Mouse (Mus musculus): Measurements from ENCODE around the gene Ghr. TPM values are rescaled to one million over a fixed set of nuclear protein-coding genes. Genes with fewer than 3 reads are reported as not detected.

Ghr gene
- polyA plus RNA-seq, 1 experiment from 2014 or later, result 59.1 TPM

GRCm38 (mm10) chr15:3445285-3445909 lies 137.9 kb downstream of the Ghr start:
- no peak for ATAC-seq (ENCODE audit: low read depth)
- Histone ChIP-seq H3K9me3 (ENCODE audit: control insufficient read depth, low read length) (no peaks in the 10 kb centered on the region), H3K4me2 (ENCODE audit: low read depth, low read length) (no peak overlapping the region), H3K27me3 (replicated peaks; ENCODE audit: control insufficient read depth, insufficient read depth, low read length) (no peaks in the 10 kb centered on the region), H3K27ac (replicated peaks; ENCODE audit: low read depth, low read length) (no peak overlapping the region), H3K9ac (ENCODE audit: low read depth, low read length) (no peak overlapping the region), H3K4me1 (ENCODE audit: control insufficient read depth, insufficient read depth, low read length) (no peaks in the 10 kb centered on the region), H3K36me3 (ENCODE audit: control insufficient read depth, insufficient read depth, low read length) (no peaks in the 10 kb centered on the region), H3K4me3 (ENCODE audit: low read depth, low read length) (no peak overlapping the region)
- DNase-seq (ENCODE audit: low spot score), result no peak
- 79% methylated on average over 7 of the region's 7 CpGs for WGBS

- Histone ChIP-seq H3K4me1 (ENCODE audit: control insufficient read depth, insufficient read depth, low read length) (no peaks in the 10 kb centered on the region), H3K9me3 (ENCODE audit: control insufficient read depth, low read length) (no peaks in the 10 kb centered on the region), H3K36me3 (ENCODE audit: control insufficient read depth, insufficient read depth, low read length) (0 out of 2 replicates have a peak, but pooled peaks cover 4% of the 10 kb centered on the region), H3K4me2 (ENCODE audit: low read depth, low read length) (no peak overlapping the region), H3K4me3 (ENCODE audit: low read depth, low read length) (no peak overlapping the region), H3K9ac (ENCODE audit: low read depth, low read length) (no peak overlapping the region), H3K27ac (replicated peaks; ENCODE audit: low read depth, low read length) (no peak overlapping the region), H3K27me3 (replicated peaks; ENCODE audit: control insufficient read depth, insufficient read depth, low read length) (no peaks in the 10 kb centered on the region)
- DNase-seq (ENCODE audit: low spot score) (peak; percentile 33), ATAC-seq (ENCODE audit: low read depth) (no peak)
- 76% methylated on average over 8 of the region's 8 CpGs for WGBS
These were observed 138.8 kb downstream of the Ghr start for GRCm38 (mm10) chr15:3444448-3445020.

GRCm38 (mm10) chr15:3441506-3442286 lies 141.6 kb downstream of the Ghr start:
- Histone ChIP-seq H3K9ac (ENCODE audit: low read depth, low read length) (no peak overlapping the region), H3K27ac (replicated peaks; ENCODE audit: low read depth, low read length) (no peak overlapping the region), H3K27me3 (replicated peaks; ENCODE audit: control insufficient read depth, insufficient read depth, low read length) (no peaks in the 10 kb centered on the region), H3K36me3 (ENCODE audit: control insufficient read depth, insufficient read depth, low read length) (0 out of 2 replicates have a peak, but pooled peaks cover 4% of the 10 kb centered on the region), H3K4me1 (ENCODE audit: control insufficient read depth, insufficient read depth, low read length) (no peaks in the 10 kb centered on the region), H3K4me3 (ENCODE audit: low read depth, low read length) (no peak overlapping the region), H3K4me2 (ENCODE audit: low read depth, low read length) (no peak overlapping the region), H3K9me3 (ENCODE audit: control insufficient read depth, low read length) (no peaks in the 10 kb centered on the region)
- DNase-seq (ENCODE audit: low spot score) (no peak), ATAC-seq (ENCODE audit: low read depth) (no peak)
- WGBS, result 50% methylated on average over 4 of the region's 4 CpGs

GRCm38 (mm10) chr15:3437381-3437780 lies 145.9 kb downstream of the Ghr start:
- Histone ChIP-seq H3K9me3 (ENCODE audit: control insufficient read depth, low read length) (no peaks in the 10 kb centered on the region), H3K4me2 (ENCODE audit: low read depth, low read length) (no peak overlapping the region), H3K27ac (replicated peaks; ENCODE audit: low read depth, low read length) (no peak overlapping the region), H3K27me3 (replicated peaks; ENCODE audit: control insufficient read depth, insufficient read depth, low read length) (no peaks in the 10 kb centered on the region), H3K4me1 (ENCODE audit: control insufficient read depth, insufficient read depth, low read length) (no peaks in the 10 kb centered on the region), H3K36me3 (ENCODE audit: control insufficient read depth, insufficient read depth, low read length) (0 out of 2 replicates have a peak, but pooled peaks cover 4% of the 10 kb centered on the region), H3K4me3 (ENCODE audit: low read depth, low read length) (no peak overlapping the region), H3K9ac (ENCODE audit: low read depth, low read length) (no peak overlapping the region)
- DNase-seq (ENCODE audit: low spot score), result no peak
- WGBS, result 37% methylated on average over 3 of the region's 3 CpGs
- ATAC-seq (ENCODE audit: low read depth), result no peak

GRCm38 (mm10) chr15:3435637-3436036 lies 147.7 kb downstream of the Ghr start:
- DNase-seq (ENCODE audit: low spot score) (no peak), ATAC-seq (ENCODE audit: low read depth) (no peak)
- Histone ChIP-seq H3K27me3 (replicated peaks; ENCODE audit: control insufficient read depth, insufficient read depth, low read length) (no peaks in the 10 kb centered on the region), H3K9ac (ENCODE audit: low read depth, low read length) (no peak overlapping the region), H3K27ac (replicated peaks; ENCODE audit: low read depth, low read length) (no peak overlapping the region), H3K4me2 (ENCODE audit: low read depth, low read length) (no peak overlapping the region), H3K36me3 (ENCODE audit: control insufficient read depth, insufficient read depth, low read length) (0 out of 2 replicates have a peak, but pooled peaks cover 4% of the 10 kb centered on the region), H3K9me3 (ENCODE audit: control insufficient read depth, low read length) (no peaks in the 10 kb centered on the region), H3K4me3 (ENCODE audit: low read depth, low read length) (no peak overlapping the region), H3K4me1 (ENCODE audit: control insufficient read depth, insufficient read depth, low read length) (no peaks in the 10 kb centered on the region)
- 34% methylated on average over 4 of the region's 4 CpGs for WGBS

GRCm38 (mm10) chr15:3434461-3434860 lies 148.8 kb downstream of the Ghr start:
- H3K27me3 ChIP-seq (replicated peaks; ENCODE audit: control insufficient read depth, insufficient read depth, low read length), result no peaks in the 10 kb centered on the region
- no peaks in the 10 kb centered on the region for H3K9me3 ChIP-seq (ENCODE audit: control insufficient read depth, low read length)
- H3K27ac ChIP-seq (replicated peaks; ENCODE audit: low read depth, low read length), result no peak overlapping the region
- H3K4me1 ChIP-seq (ENCODE audit: control insufficient read depth, insufficient read depth, low read length), result no peaks in the 10 kb centered on the region
- WGBS, result 90% methylated on average over 3 of the region's 3 CpGs
- H3K36me3 ChIP-seq (ENCODE audit: control insufficient read depth, insufficient read depth, low read length), result no peaks in the 10 kb centered on the region
- no peak overlapping the region for H3K4me3 ChIP-seq (ENCODE audit: low read depth, low read length)
- no peak overlapping the region for H3K4me2 ChIP-seq (ENCODE audit: low read depth, low read length)
- no peak for DNase-seq (ENCODE audit: low spot score)
- no peak overlapping the region for H3K9ac ChIP-seq (ENCODE audit: low read depth, low read length)
- ATAC-seq (ENCODE audit: low read depth), result no peak

- ATAC-seq (ENCODE audit: low read depth) (peak; percentile 79; the same call in 1 of the 2 replicates), DNase-seq (ENCODE audit: low spot score) (peak; percentile 82)
- Histone ChIP-seq H3K27ac (replicated peaks; ENCODE audit: low read depth, low read length) (no peak overlapping the region), H3K9me3 (ENCODE audit: control insufficient read depth, low read length) (no peaks in the 10 kb centered on the region), H3K9ac (ENCODE audit: low read depth, low read length) (no peak overlapping the region), H3K4me3 (ENCODE audit: low read depth, low read length) (no peak overlapping the region), H3K4me2 (ENCODE audit: low read depth, low read length) (no peak overlapping the region), H3K27me3 (replicated peaks; ENCODE audit: control insufficient read depth, insufficient read depth, low read length) (no peaks in the 10 kb centered on the region), H3K36me3 (ENCODE audit: control insufficient read depth, insufficient read depth, low read length) (no peaks in the 10 kb centered on the region), H3K4me1 (ENCODE audit: control insufficient read depth, insufficient read depth, low read length) (no peaks in the 10 kb centered on the region)
- 52% methylated on average over 7 of the region's 7 CpGs for WGBS
These were observed 150.0 kb downstream of the Ghr start for GRCm38 (mm10) chr15:3433281-3433680.

- no peak overlapping the region for H3K4me3 ChIP-seq (ENCODE audit: low read depth, low read length)
- no peak for DNase-seq (ENCODE audit: low spot score)
- H3K36me3 ChIP-seq (ENCODE audit: control insufficient read depth, insufficient read depth, low read length), result no peaks in the 10 kb centered on the region
- H3K27ac ChIP-seq (replicated peaks; ENCODE audit: low read depth, low read length), result no peak overlapping the region
- H3K4me1 ChIP-seq (ENCODE audit: control insufficient read depth, insufficient read depth, low read length), result no peaks in the 10 kb centered on the region
- no peaks in the 10 kb centered on the region for H3K9me3 ChIP-seq (ENCODE audit: control insufficient read depth, low read length)
- WGBS, result 84% methylated on average over 1 of the region's 1 CpGs
- no peak overlapping the region for H3K4me2 ChIP-seq (ENCODE audit: low read depth, low read length)
- no peak overlapping the region for H3K9ac ChIP-seq (ENCODE audit: low read depth, low read length)
- no peaks in the 10 kb centered on the region for H3K27me3 ChIP-seq (replicated peaks; ENCODE audit: control insufficient read depth, insufficient read depth, low read length)
- ATAC-seq (ENCODE audit: low read depth), result no peak
These were observed 150.5 kb downstream of the Ghr start for GRCm38 (mm10) chr15:3432823-3433222.

Measured in embryonic facial prominence, embryonic 14.5 days (tissue).